Mouse (Mus musculus) heart, postnatal 0 days (tissue): ENCODE results near the gene Slc30a10.

Source experiments
- CTCF ChIP-seq: IDR thresholded peaks from 2 replicates; pipeline ENCODE4 v1.5.1; 2016; ENCODE audit warnings: antibody characterized with exemption, control low read depth, low read depth
- EP300 ChIP-seq: IDR thresholded peaks from 2 replicates; pipeline ENCODE4 v1.6.1; 2016; ENCODE audit warnings: antibody characterized with exemption, low read depth

- TF ChIP-seq CTCF, result no peak
- TF ChIP-seq EP300, result no peak
Measured at GRCm38 (mm10) chr1:185454575-185454954, at the start of gene Slc30a10.
